Mouse (Mus musculus) myocyte (in vitro differentiated cells): Measurements from ENCODE around the gene Agmat.

Source experiments
- CEBPB ChIP-seq: IDR thresholded peaks from 2 replicates; pipeline ENCODE4 v1.6.1; 2011; ENCODE audit warnings: mild to moderate bottlenecking, moderate library complexity; ENCODE audit not compliant: poor library complexity, insufficient read depth, severe bottlenecking
- E2F4 ChIP-seq: IDR thresholded peaks from one replicate; pipeline ENCODE4 v1.6.1; 2011; ENCODE audit warnings: mild to moderate bottlenecking, control low read depth, moderate library complexity; ENCODE audit not compliant: insufficient read depth
- MAX ChIP-seq: IDR thresholded peaks from one replicate; pipeline ENCODE4 v1.6.1; 2011; ENCODE audit warnings: low read depth, mild to moderate bottlenecking, control low read depth
- MYOG ChIP-seq, 3 experiments: IDR thresholded peaks; one replicate each; pipeline ENCODE4 v1.6.1; 2011; ENCODE audit warnings: control low read depth in 2 of 3, low read depth in 2 of 3, mild to moderate bottlenecking in 2 of 3; ENCODE audit not compliant: insufficient read length in 2 of 3, control insufficient read depth in 1 of 3, insufficient read depth in 1 of 3
- POLR2A ChIP-seq: IDR thresholded peaks from one replicate; pipeline ENCODE4 v1.6.1; 2011; ENCODE audit warnings: low read depth, mild to moderate bottlenecking, control low read depth, moderate library complexity; ENCODE audit not compliant: insufficient read length
- POLR2AphosphoS2 ChIP-seq: IDR thresholded peaks from one replicate; pipeline ENCODE4 v1.6.1; 2011; ENCODE audit warnings: low read depth, control low read depth; ENCODE audit not compliant: insufficient read length
- REST ChIP-seq: IDR thresholded peaks from one replicate; pipeline ENCODE4 v1.6.1; 2011; ENCODE audit warnings: mild to moderate bottlenecking, control low read depth, moderate library complexity; ENCODE audit not compliant: insufficient read depth, insufficient read length
- SRF ChIP-seq: IDR thresholded peaks from one replicate; pipeline ENCODE4 v1.6.1; 2011; ENCODE audit warnings: low read depth; ENCODE audit not compliant: control insufficient read depth, insufficient read length
- TCF12 ChIP-seq: IDR thresholded peaks from one replicate; pipeline ENCODE4 v1.6.1; 2011; ENCODE audit warnings: mild to moderate bottlenecking, control low read depth; ENCODE audit not compliant: poor library complexity, insufficient read depth, severe bottlenecking
- USF1 ChIP-seq: IDR thresholded peaks from one replicate; pipeline ENCODE4 v1.6.1; 2011; ENCODE audit warnings: low read depth, mild to moderate bottlenecking, control low read depth, moderate library complexity

GRCm38 (mm10) chr4:141722731-141723672, 23.5 kb upstream of the Agmat start, which contains the start of gene Ddi2:
- TF ChIP-seq POLR2A (peak; percentile 87), TCF12 (no peak), POLR2AphosphoS2 (peak; percentile 83), MAX (no peak), E2F4 (no peak), MYOG (IDR thresholded peaks at IDR 0.05; ENCODE audit: control insufficient read depth in 1 of 3, insufficient read depth in 1 of 3, insufficient read length in 2 of 3, low read depth in 2 of 3) (peak in 2 of 3 experiments; percentile 18 to 41), USF1 (no peak), CEBPB (no peak), SRF (no peak), REST (no peak)
